Mouse (Mus musculus) stomach, postnatal 0 days (tissue): ENCODE measurements around the gene Vmn1r78.

Experiments
- CTCF ChIP-seq: IDR thresholded peaks from 2 replicates; pipeline ENCODE4 v1.5.1; 2016; ENCODE audit warnings: antibody characterized with exemption, low read depth, mild to moderate bottlenecking, moderate library complexity
- EP300 ChIP-seq: optimal IDR thresholded peaks from 2 replicates; pipeline ENCODE3; 2016; ENCODE audit warnings: antibody characterized with exemption

DNA sequence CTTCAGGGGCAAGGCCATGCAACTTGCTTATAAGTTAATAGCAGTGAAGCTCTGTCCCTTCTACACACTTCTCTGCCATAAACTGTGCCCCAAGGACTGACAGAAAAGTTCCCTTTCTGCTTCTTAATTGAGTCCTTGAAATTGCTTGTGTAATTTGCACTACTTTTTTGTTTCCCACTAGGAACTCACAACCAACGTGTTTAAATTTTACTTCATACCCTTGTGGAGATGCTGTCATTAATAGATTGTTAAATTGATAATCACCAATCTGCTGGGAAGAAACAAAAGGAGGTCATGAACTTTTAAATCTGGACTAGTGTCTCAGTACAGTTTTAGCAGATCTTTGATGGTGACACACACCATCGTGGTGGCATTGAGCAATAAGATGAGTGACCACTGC lies at the start of gene Vmn1r78:
- TF ChIP-seq CTCF (no peak), EP300 (no peak)
